Mouse (Mus musculus) intestine, postnatal 0 days (tissue): ENCODE measurements at regions not wholly inside any gene's neighbourhood (a gene's known extent, or its start where the extent isn't known, plus 50 kb on each side); places are given as distances from the start of the nearest gene placed in this dataset.

Experiments
- ATAC-seq: fragments of 200-750 bp; cut with Nextera tagmentation; 2 replicates; pipeline ENCODE4 v1.8.0; 2017; ENCODE audit warnings: mild to moderate bottlenecking, moderate TSS enrichment, moderate library complexity
- H3K27ac ChIP-seq: fragments of 300-500 bp; sonication (generic); 2 replicates; pipeline ENCODE4 v1.5.1; 2014; ENCODE audit warnings: mild to moderate bottlenecking, low read depth, low read length, moderate library complexity
- H3K27me3 ChIP-seq: fragments of 300-500 bp; sonication (generic); replicated peaks from 2 replicates; pipeline ENCODE4 v1.6.1; 2014; ENCODE audit warnings: low read length, mixed read lengths; ENCODE audit not compliant: control insufficient read depth, insufficient read depth
- H3K36me3 ChIP-seq: fragments of 300-500 bp; sonication (generic); 2 replicates; pipeline ENCODE4 v1.6.1; 2014; ENCODE audit warnings: mild to moderate bottlenecking, moderate library complexity; ENCODE audit not compliant: control insufficient read depth, insufficient read depth
- H3K4me1 ChIP-seq: fragments of 300-500 bp; sonication (generic); replicated peaks from 2 replicates; pipeline ENCODE4 v1.6.1; 2014; ENCODE audit warnings: antibody characterized with exemption, low read length, mixed read lengths; ENCODE audit not compliant: control insufficient read depth, insufficient read depth
- H3K4me2 ChIP-seq: fragments of 300-500 bp; sonication (generic); replicated peaks from 2 replicates; pipeline ENCODE4 v1.6.1; 2014; ENCODE audit warnings: low read depth, mild to moderate bottlenecking, moderate library complexity
- H3K4me3 ChIP-seq: fragments of 300-500 bp; sonication (generic); 2 replicates; pipeline ENCODE4 v1.5.1; 2014; ENCODE audit warnings: low read depth, low read length
- H3K9ac ChIP-seq: fragments of 300-500 bp; sonication (generic); 2 replicates; pipeline ENCODE4 v1.6.1; 2014; ENCODE audit warnings: mild to moderate bottlenecking, low read depth, low read length
- H3K9me3 ChIP-seq: fragments of 300-500 bp; sonication (generic); 2 replicates; pipeline ENCODE4 v1.6.1; 2016; ENCODE audit warnings: mixed run types; ENCODE audit not compliant: control insufficient read depth
- CTCF ChIP-seq: sonication (generic); IDR thresholded peaks from 2 replicates; pipeline ENCODE4 v1.5.1; 2016; ENCODE audit warnings: low read depth, mild to moderate bottlenecking, control low read depth, antibody characterized with exemption, moderate library complexity
- WGBS: fragments of 180-500 bp; shearing (Covaris S2); extraction: QIAGEN DNeasy Blood & Tissue Kit; methylation state at CpG from one replicate; pipeline ENCODE4 v1.1.7; 2014; 5-methylcytosine and 5-hydroxymethylcytosine counted together

DNA sequence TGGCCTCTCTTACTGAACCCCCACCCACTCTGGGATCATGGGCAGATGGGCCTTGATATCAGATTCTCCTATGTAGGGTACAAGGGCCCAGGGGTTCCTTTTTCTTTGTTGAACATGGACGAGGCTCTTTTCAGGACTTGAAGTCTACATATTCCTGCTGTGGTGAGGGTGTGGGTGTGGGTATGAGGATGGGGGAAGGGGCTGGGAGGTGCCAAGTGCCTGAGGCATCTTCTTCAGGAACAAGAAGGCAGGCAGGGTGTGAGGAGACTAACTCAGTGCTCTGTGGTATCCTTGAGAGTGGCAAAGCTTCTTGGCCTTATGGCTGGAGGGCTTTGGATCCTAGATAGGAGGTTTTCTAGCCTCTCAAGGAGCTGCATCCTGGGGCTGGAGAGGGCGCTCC is 140.0 kb downstream of the 9530068E07Rik start:
- 100% methylated on average over 2 of the region's 2 CpGs for WGBS
- no peak for ATAC-seq
- no peak overlapping the region for H3K4me3 ChIP-seq
- H3K27me3 ChIP-seq: no peaks in the 10 kb centered on the region
- no peak overlapping the region for H3K27ac ChIP-seq
- H3K9ac ChIP-seq: no peak overlapping the region
- H3K9me3 ChIP-seq: no peaks in the 10 kb centered on the region
- no peak for TF ChIP-seq CTCF
- no peaks in the 10 kb centered on the region for H3K36me3 ChIP-seq
- no peak overlapping the region for H3K4me2 ChIP-seq
- no peaks in the 10 kb centered on the region for H3K4me1 ChIP-seq

DNA sequence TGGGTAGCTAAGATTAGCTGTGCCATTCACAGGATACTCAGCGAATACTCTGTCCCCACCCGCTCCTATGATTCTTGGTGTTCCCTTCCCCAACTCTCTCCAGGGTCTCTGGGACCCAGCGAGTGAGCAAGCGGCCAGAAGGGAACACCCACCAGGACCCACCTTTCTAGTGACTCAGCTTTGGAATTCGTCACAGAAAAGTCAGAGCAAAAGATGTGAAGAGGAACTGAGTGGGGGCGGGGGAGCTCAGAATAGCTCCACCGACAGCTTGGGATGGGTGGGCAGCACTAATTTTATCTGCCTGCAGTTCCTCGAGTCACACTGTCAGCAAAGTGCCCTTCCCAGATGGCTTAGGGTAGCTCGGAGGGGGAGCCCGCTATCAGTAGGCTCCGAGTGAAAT is 140.6 kb downstream of the 9530068E07Rik start:
- Histone ChIP-seq H3K36me3 (no peaks in the 10 kb centered on the region), H3K4me3 (no peak overlapping the region), H3K9me3 (no peaks in the 10 kb centered on the region), H3K27ac (no peak overlapping the region), H3K9ac (no peak overlapping the region), H3K27me3 (no peaks in the 10 kb centered on the region), H3K4me1 (no peaks in the 10 kb centered on the region), H3K4me2 (no peak overlapping the region)
- WGBS: 70% methylated on average over 11 of the region's 11 CpGs
- ATAC-seq: no peak
- no peak for TF ChIP-seq CTCF

DNA sequence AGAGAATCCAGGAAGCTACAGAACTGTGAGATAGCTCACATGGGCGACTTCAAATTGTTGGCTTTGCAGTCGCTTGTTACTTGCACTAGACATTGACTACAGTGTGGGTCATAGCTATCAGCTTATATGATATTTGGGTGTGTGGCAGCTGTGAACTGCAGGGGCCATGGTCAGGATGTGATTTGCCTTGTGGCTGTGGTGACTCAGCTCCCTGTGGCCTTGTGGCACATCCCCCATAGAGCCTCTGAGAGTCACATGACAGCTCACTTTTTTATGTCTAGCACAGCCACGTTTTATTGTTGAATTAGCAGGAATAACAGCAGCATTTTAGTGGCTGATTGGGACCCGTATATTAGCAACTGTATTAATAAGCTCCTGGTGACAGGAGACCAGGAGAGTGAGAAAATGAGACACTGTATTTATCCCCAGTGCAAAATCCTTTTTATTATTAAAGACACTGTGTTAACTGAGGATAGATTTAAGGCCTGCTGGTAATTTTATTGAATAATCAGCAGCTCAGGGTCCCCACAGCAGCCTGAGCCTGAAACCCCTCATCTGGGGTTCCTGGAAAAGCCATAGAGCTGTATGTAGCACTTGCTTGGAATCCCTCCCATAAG is 141.7 kb downstream of the 9530068E07Rik start:
- Histone ChIP-seq H3K9ac (no peak overlapping the region), H3K36me3 (no peaks in the 10 kb centered on the region), H3K9me3 (no peaks in the 10 kb centered on the region), H3K4me2 (no peak overlapping the region), H3K4me1 (no peaks in the 10 kb centered on the region), H3K27me3 (no peaks in the 10 kb centered on the region), H3K4me3 (no peak overlapping the region), H3K27ac (no peak overlapping the region)
- no peak for ATAC-seq
- no peak for TF ChIP-seq CTCF
- WGBS: 56% methylated on average over 4 of the region's 4 CpGs

DNA sequence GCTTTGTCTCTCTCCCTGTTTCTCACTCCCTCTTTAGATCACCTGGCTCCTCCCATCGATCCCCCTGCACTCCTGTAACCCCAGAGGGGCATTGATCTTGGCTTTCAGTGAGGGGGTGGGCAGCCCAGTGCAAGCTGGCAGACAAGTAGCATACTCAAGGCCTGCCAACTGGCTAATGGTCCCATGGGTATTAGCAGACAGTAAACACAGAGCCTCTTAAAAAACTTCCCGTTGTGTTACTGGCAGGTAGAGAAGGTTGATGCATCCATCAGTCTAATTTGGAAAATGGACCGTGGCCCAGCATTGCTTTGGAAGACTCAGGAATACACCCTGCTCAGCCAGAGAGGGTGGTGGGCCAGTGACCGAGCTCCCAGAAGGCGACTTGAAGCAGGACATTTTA is 145.0 kb downstream of the 9530068E07Rik start:
- Histone ChIP-seq H3K4me1 (no peaks in the 10 kb centered on the region), H3K27me3 (no peaks in the 10 kb centered on the region), H3K4me2 (no peak overlapping the region), H3K9me3 (no peaks in the 10 kb centered on the region), H3K4me3 (no peak overlapping the region), H3K36me3 (no peaks in the 10 kb centered on the region), H3K9ac (no peak overlapping the region), H3K27ac (no peak overlapping the region)
- 65% methylated on average over 5 of the region's 5 CpGs for WGBS
- no peak for ATAC-seq
- TF ChIP-seq CTCF: no peak

DNA sequence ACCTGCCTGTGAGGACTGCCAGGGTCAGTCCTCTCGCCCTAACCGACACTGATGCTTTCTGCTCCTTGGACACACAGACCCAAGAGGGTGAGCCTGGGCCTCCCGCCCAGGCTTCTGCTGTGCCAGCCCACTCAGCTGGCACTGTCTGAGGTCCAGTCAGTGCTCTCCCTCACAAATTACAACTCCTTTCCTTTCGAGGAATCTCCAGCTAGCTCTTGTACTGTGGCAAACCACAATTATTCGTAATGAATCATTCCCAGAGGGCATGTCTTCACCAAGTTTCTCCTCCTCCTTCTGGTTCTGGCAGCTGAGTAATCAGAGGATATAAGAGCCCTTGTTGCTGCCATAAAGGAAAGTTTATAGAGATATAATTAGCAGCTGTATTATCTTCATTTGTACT is 155.2 kb downstream of the 9530068E07Rik start:
- ATAC-seq: no peak
- Histone ChIP-seq H3K9ac (no peak overlapping the region), H3K9me3 (no peaks in the 10 kb centered on the region), H3K4me3 (no peak overlapping the region), H3K27me3 (no peaks in the 10 kb centered on the region), H3K4me1 (no peaks in the 10 kb centered on the region), H3K27ac (no peak overlapping the region), H3K4me2 (no peak overlapping the region), H3K36me3 (no peaks in the 10 kb centered on the region)
- 65% methylated on average over 5 of the region's 5 CpGs for WGBS
- TF ChIP-seq CTCF: no peak

DNA sequence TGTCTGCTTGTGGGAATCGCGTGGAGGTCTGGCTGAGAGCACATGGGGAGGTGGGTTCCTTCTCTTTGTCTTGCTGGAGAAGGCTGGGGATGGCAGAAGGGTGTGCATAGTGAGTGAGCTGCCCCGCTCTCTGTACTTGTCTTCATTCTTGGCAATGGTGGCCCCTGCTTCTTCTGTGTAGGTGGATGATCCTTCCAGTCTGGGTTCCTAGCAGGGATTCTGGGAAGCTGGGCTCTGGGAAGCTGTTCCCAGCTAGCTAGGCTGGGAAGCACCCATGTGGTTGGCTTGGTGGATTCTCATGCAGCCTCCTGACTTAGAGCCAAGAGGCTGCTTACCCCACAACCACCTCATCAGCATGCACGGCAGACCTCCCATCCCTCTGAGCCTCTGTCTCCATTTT is 156.6 kb downstream of the 9530068E07Rik start:
- Histone ChIP-seq H3K4me1 (no peaks in the 10 kb centered on the region), H3K4me2 (no peak overlapping the region), H3K36me3 (no peaks in the 10 kb centered on the region), H3K9ac (no peak overlapping the region), H3K9me3 (no peaks in the 10 kb centered on the region), H3K27ac (no peak overlapping the region), H3K27me3 (no peaks in the 10 kb centered on the region), H3K4me3 (no peak overlapping the region)
- no peak for TF ChIP-seq CTCF
- 82% methylated on average over 4 of the region's 4 CpGs for WGBS
- ATAC-seq: no peak

DNA sequence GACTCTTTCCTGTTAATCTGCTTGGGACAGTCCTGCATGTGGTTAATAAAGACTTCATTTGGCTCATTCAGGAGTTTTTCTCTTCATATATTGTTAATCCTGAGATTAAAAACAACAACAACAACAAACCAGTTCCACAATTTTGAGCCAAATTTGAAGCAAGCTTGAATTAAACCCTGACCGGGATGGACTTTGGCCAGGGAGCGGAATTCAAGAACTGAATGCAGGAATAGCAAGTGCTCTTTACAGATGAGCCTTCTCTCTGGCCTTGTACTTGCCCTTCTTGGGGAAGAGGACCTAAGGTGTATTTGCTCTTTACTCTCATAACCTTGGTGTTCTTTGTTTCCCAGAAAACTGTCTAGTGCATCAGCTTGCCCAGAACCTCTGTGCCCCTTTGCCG is 161.6 kb downstream of the 9530068E07Rik start:
- Histone ChIP-seq H3K4me2 (no peak overlapping the region), H3K9me3 (no peaks in the 10 kb centered on the region), H3K4me1 (no peaks in the 10 kb centered on the region), H3K36me3 (no peaks in the 10 kb centered on the region), H3K27me3 (no peaks in the 10 kb centered on the region), H3K27ac (no peak overlapping the region), H3K4me3 (no peak overlapping the region), H3K9ac (no peak overlapping the region)
- 80% methylated on average over 3 of the region's 3 CpGs for WGBS
- no peak for TF ChIP-seq CTCF
- ATAC-seq: no peak
